Mouse (Mus musculus): ENCODE measurements at regions not wholly inside any gene's neighbourhood (a gene's known extent, or its start where the extent isn't known, plus 50 kb on each side); places are given as distances from the start of the nearest gene placed in this dataset.

- DNase-seq (ENCODE audit: low spot score in 2 of 2): no peak
- no peak overlapping the region for H3K27ac ChIP-seq
- H3K4me3 ChIP-seq: no peak overlapping the region
- no peak for TF ChIP-seq CTCF (conservative IDR thresholded peaks at IDR 0.05)
Measured at GRCm38 (mm10) chr10:60981770-60982169, 107.4 kb upstream of the Pcbd1 start.

DNA sequence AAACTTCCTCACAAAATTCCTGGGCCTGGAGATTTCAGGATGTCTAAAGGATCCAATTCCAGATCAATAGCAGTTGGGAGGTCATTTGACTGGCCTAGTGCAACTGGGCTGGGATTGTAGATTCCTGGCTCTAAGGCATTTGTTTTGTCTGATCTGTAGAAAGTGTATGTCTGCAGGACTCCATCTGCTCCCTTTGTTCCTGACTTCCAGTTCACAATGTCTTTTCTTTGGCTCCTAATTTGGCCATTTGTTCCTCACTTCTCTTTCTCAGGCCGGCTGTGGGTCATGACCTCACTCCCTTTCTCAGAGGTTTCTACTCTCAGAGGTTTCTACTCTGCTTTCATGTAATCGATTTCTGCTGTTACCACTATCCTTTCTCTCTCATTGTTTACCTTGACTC, 115.5 kb upstream of the Pcbd1 start:
- no peak for TF ChIP-seq CTCF (conservative IDR thresholded peaks at IDR 0.05)
- Histone ChIP-seq H3K4me3 (no peak overlapping the region), H3K27ac (no peak overlapping the region)
- no peak for DNase-seq (ENCODE audit: low spot score in 2 of 2)

GRCm38 (mm10) chr10:60964843-60965242, 124.3 kb upstream of the Pcbd1 start:
- no peak overlapping the region for H3K27ac ChIP-seq
- DNase-seq (ENCODE audit: low spot score in 2 of 2): no peak

DNA sequence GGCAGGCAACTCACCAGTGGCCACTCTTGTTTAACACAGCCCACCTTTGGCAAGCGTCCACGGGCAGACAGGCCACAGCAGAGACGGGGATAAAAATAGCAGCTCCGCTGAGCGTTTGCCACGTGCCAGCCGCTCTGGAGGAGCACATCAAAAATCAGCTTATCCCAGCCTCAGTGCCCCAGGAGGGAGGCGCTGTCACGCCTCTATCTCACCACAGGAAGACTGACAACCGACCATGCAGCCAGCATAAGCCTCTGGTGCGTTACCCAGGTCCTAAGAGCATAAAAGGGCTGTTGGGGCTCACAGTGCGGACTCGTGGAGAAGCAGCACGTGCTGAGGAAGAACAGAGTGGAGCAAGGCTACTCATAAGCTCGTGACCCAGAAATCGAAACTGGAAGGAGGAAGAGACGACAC, 126.4 kb upstream of the Unc5b start:
- Histone ChIP-seq H3K27ac (no peak overlapping the region), H3K4me3 (peak overlapping the region; percentile 9; the same call in 1 of the 2 replicates)
- no peak for DNase-seq (ENCODE audit: low spot score in 2 of 2)
- no peak for TF ChIP-seq CTCF (conservative IDR thresholded peaks at IDR 0.05)

More at GRCm38 (mm10) chr10:60964843-60965242, 124.3 kb upstream of the Pcbd1 start:
- H3K4me3 ChIP-seq: no peak overlapping the region
- no peak for TF ChIP-seq CTCF (conservative IDR thresholded peaks at IDR 0.05)

GRCm38 (mm10) chr10:60955467-60955866, 124.1 kb upstream of the Unc5b start:
- Histone ChIP-seq H3K27ac (no peak overlapping the region), H3K4me3 (no peak overlapping the region)
- no peak for DNase-seq (ENCODE audit: low spot score in 2 of 2)
- no peak for TF ChIP-seq CTCF (conservative IDR thresholded peaks at IDR 0.05)

GRCm38 (mm10) chr10:60952495-60952894, 121.1 kb upstream of the Unc5b start:
- TF ChIP-seq CTCF (conservative IDR thresholded peaks at IDR 0.05): no peak

GRCm38 (mm10) chr10:60948983-60949677, 117.7 kb upstream of the Unc5b start:
- no peak for TF ChIP-seq CTCF (conservative IDR thresholded peaks at IDR 0.05)
- no peak overlapping the region for H3K4me3 ChIP-seq
- no peak overlapping the region for H3K27ac ChIP-seq
- DNase-seq (ENCODE audit: low spot score in 2 of 2): no peak

More at GRCm38 (mm10) chr10:60952495-60952894, 121.1 kb upstream of the Unc5b start:
- no peak overlapping the region for H3K4me3 ChIP-seq
- no peak for DNase-seq (ENCODE audit: low spot score in 2 of 2)
- no peak overlapping the region for H3K27ac ChIP-seq

DNA sequence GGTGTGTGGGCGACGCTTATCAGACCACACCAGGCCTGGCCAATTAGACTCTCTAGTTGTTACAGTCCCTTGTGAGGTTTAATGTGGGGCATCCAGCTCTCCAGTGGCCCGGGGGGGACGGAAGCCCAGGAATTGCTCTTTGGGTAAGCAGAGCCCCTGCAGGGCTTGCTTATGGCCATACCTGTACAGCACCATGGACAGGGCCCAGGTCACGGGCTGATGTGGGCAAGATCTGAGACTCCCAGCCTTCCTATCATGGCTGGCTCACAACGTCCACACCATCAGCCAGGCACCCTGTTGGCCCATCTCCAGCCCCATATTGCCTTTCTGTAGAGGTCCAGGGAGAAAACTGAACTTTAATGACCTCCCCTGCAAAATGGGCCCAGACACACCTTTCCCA, 111.7 kb upstream of the Unc5b start:
- Histone ChIP-seq H3K4me3 (no peak overlapping the region), H3K27ac (no peak overlapping the region)
- TF ChIP-seq CTCF (conservative IDR thresholded peaks at IDR 0.05): no peak
- no peak for DNase-seq (ENCODE audit: low spot score in 2 of 2)

GRCm38 (mm10) chr10:60938749-60939148, 107.4 kb upstream of the Unc5b start:
- no peak overlapping the region for H3K4me3 ChIP-seq
- no peak for TF ChIP-seq CTCF (conservative IDR thresholded peaks at IDR 0.05)
- no peak for DNase-seq (ENCODE audit: low spot score in 2 of 2)
- no peak overlapping the region for H3K27ac ChIP-seq

DNA sequence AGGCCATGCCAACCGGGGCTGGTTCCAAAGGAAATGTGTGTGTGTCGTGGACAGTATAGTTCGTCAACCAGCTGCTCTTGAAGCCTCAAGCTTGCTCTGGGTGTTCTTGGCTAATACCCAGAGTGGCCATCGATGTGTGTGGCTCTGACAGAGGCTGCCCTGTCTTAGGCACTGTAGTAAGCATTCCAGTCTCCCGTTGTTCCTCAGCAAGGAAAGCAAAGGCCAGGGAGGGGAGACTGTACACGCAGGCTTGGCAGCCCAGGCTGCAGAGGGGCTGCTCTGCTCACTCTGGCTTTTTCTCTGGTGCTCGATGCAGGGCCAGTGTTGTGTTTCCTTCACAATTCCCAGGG, 106.1 kb upstream of the Unc5b start:
- Histone ChIP-seq H3K27ac (no peak overlapping the region), H3K4me3 (no peak overlapping the region)
- TF ChIP-seq CTCF (conservative IDR thresholded peaks at IDR 0.05): no peak
- no peak for DNase-seq (ENCODE audit: low spot score in 2 of 2)

GRCm38 (mm10) chr10:60936659-60937516, 105.5 kb upstream of the Unc5b start:
- no peak for DNase-seq (ENCODE audit: low spot score in 2 of 2)
- no peak for TF ChIP-seq CTCF (conservative IDR thresholded peaks at IDR 0.05)
- H3K4me3 ChIP-seq: no peak overlapping the region
- H3K27ac ChIP-seq: no peak overlapping the region

DNA sequence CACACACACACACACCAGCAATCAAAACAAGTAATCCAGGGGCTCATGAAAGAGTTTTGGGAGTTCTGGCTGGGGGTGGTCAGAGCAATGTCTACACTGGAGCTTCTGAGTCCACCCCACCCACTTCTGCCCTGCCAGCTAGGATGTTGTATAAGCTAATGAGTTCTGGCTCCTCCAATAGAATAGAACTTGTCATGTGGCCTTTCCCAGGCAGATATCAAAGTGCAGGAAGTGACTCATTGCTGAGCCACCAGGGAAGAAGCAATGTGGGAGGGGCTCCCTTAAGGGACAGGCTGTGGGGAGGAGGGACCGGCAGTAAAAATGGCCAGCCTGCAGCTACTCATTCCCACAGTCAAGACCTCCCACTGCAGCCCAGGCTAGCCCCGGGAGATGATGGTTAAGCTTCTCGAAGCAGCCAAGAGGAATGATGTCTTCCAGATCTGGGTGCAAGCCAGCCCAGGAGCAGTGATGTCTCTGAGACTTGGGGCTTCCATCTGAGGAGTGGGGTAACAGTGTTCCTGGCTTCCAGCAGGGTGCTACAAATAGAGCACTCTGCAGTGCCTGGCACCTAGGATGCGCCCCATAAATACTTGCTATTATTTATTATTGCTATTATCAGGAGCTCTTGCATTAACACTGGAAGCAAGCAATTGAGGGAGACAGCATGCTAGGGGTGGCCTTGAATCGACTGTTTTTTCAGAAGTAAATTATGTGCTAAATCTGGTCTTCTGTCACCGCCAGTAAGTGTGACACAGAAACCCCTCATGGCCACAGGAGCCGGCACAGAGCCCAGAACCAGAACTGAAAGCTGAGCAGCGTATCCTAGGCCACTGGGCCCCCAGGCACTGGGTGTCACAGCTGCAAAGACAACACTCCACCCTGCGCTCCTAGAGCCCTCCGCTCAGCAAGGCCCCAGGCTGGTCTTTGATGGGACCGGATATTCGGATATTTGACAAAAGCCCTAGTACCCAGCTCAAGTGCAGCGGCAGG, 103.2 kb upstream of the Unc5b start:
- no peak for TF ChIP-seq CTCF (conservative IDR thresholded peaks at IDR 0.05)
- peak; percentile 19 to 53 for DNase-seq (ENCODE audit: low spot score in 2 of 2)
- Histone ChIP-seq H3K27ac (no peak overlapping the region), H3K4me3 (no peak overlapping the region)

GRCm38 (mm10) chr10:60933891-60934290, 102.5 kb upstream of the Unc5b start:
- Histone ChIP-seq H3K4me3 (no peak overlapping the region), H3K27ac (no peak overlapping the region)
- no peak for DNase-seq (ENCODE audit: low spot score in 2 of 2)
- no peak for TF ChIP-seq CTCF (conservative IDR thresholded peaks at IDR 0.05)

Data from layer of hippocampus, adult 2 months (tissue).